Mouse (Mus musculus) embryonic fibroblast, embryonic 13.5 days (primary cell): ENCODE results near the gene Sod2.
"Not testable (repeated sequence)": the region's sequence is repeated elsewhere in the genome, so short reads cannot be mapped to it uniquely, and the experiment has no call there.

Experiments used
- CTCF ChIP-seq: IDR thresholded peaks from 2 replicates; pipeline ENCODE4 v1.5.1; 2011; ENCODE audit warnings: mild to moderate bottlenecking, control low read depth, low read length, moderate library complexity, borderline replicate concordance; ENCODE audit not compliant: insufficient read depth
- POLR2A ChIP-seq: IDR thresholded peaks from 2 replicates; pipeline ENCODE4 v1.6.1; 2011; ENCODE audit warnings: low read depth, mild to moderate bottlenecking, control low read depth, low read length, moderate library complexity

GRCm38 (mm10) chr17:12988096-12988495, 18.6 kb upstream of the Sod2 start:
- not testable (repeated sequence) for TF ChIP-seq POLR2A, CTCF
